Mouse (Mus musculus): ENCODE measurements around the gene Opcml.

Gene Opcml

GRCm38 (mm10) chr9:28157092-28157491 is 366.5 kb downstream of the Opcml start:
- no peak for ATAC-seq (ENCODE audit: low TSS enrichment)

GRCm38 (mm10) chr9:28160953-28161352 is 370.4 kb downstream of the Opcml start:
- peak; percentile 87 for ATAC-seq (ENCODE audit: low TSS enrichment)

- ATAC-seq (ENCODE audit: low TSS enrichment), result no peak
Observed at GRCm38 (mm10) chr9:28163946-28164345, 373.4 kb downstream of the Opcml start.

GRCm38 (mm10) chr9:28171890-28172289 is 381.3 kb downstream of the Opcml start:
- peak; percentile 78 for ATAC-seq (ENCODE audit: low TSS enrichment)

- peak; percentile 75 for ATAC-seq (ENCODE audit: low TSS enrichment)
Observed at GRCm38 (mm10) chr9:28177052-28177451, 386.5 kb downstream of the Opcml start.

- no peak for ATAC-seq (ENCODE audit: low TSS enrichment)
Observed at GRCm38 (mm10) chr9:28178123-28178887, 387.7 kb downstream of the Opcml start.

- peak; percentile 80 for ATAC-seq (ENCODE audit: low TSS enrichment)
Observed at GRCm38 (mm10) chr9:28181916-28182315, 391.3 kb downstream of the Opcml start.

- ATAC-seq (ENCODE audit: low TSS enrichment), result no peak
Observed at GRCm38 (mm10) chr9:28190226-28190625, 399.7 kb downstream of the Opcml start.

- ATAC-seq (ENCODE audit: low TSS enrichment), result no peak
Observed at GRCm38 (mm10) chr9:28190751-28191150, 400.2 kb downstream of the Opcml start.

- no peak for ATAC-seq (ENCODE audit: low TSS enrichment)
Observed at GRCm38 (mm10) chr9:28196550-28196949, 406.0 kb downstream of the Opcml start.

- ATAC-seq (ENCODE audit: low TSS enrichment), result no peak
Observed at GRCm38 (mm10) chr9:28197061-28197460, 406.5 kb downstream of the Opcml start.

- ATAC-seq (ENCODE audit: low TSS enrichment), result peak; percentile 90
Observed at GRCm38 (mm10) chr9:28197631-28198030, 407.1 kb downstream of the Opcml start.

GRCm38 (mm10) chr9:28198106-28198694 is 407.6 kb downstream of the Opcml start:
- ATAC-seq (ENCODE audit: low TSS enrichment), result no peak

GRCm38 (mm10) chr9:28207441-28207840 is 416.9 kb downstream of the Opcml start:
- ATAC-seq (ENCODE audit: low TSS enrichment), result no peak

- ATAC-seq (ENCODE audit: low TSS enrichment), result no peak
Observed at GRCm38 (mm10) chr9:28208696-28209095, 418.1 kb downstream of the Opcml start.

- no peak for ATAC-seq (ENCODE audit: low TSS enrichment)
Observed at GRCm38 (mm10) chr9:28211877-28212276, 421.3 kb downstream of the Opcml start.

- ATAC-seq (ENCODE audit: low TSS enrichment), result no peak
Observed at GRCm38 (mm10) chr9:28213893-28214292, 423.3 kb downstream of the Opcml start.

- peak; percentile 86 for ATAC-seq (ENCODE audit: low TSS enrichment)
Observed at GRCm38 (mm10) chr9:28218026-28218646, 427.6 kb downstream of the Opcml start.

GRCm38 (mm10) chr9:28222726-28223125 is 432.2 kb downstream of the Opcml start:
- ATAC-seq (ENCODE audit: low TSS enrichment), result no peak

GRCm38 (mm10) chr9:28225824-28226569 is 435.4 kb downstream of the Opcml start:
- peak; percentile 73 for ATAC-seq (ENCODE audit: low TSS enrichment)

- peak; percentile 32; the same call in 1 of the 2 replicates for ATAC-seq (ENCODE audit: low TSS enrichment)
Observed at GRCm38 (mm10) chr9:28226570-28226951, 436.0 kb downstream of the Opcml start.

GRCm38 (mm10) chr9:28238450-28238849 is 447.9 kb downstream of the Opcml start:
- ATAC-seq (ENCODE audit: low TSS enrichment), result no peak

All from frontal cortex, adult (tissue).